Mouse (Mus musculus) embryonic facial prominence, embryonic 14.5 days (tissue): ENCODE data around the gene Ell. TPM values are rescaled to one million over a fixed set of nuclear protein-coding genes. Genes with fewer than 3 reads are reported as not detected.

ENCODE experiments used
- ATAC-seq: fragments of 200-750 bp; cut with Nextera tagmentation; 2 replicates; pipeline ENCODE4 v1.8.0; 2017; ENCODE audit warnings: low read depth, moderate number of reproducible peaks, moderate TSS enrichment
- DNase-seq: peaks from one replicate; pipeline ENCODE4 v3.0.0-alpha.2; 2015; ENCODE audit warnings: low spot score
- H3K27ac ChIP-seq: fragments of 300-500 bp; sonication (generic); replicated peaks from 2 replicates; pipeline ENCODE4 v1.5.1; 2014; ENCODE audit warnings: low read depth, mild to moderate bottlenecking, low read length, moderate library complexity
- H3K27me3 ChIP-seq: fragments of 300-500 bp; sonication (generic); replicated peaks from 2 replicates; pipeline ENCODE4 v1.6.1; 2014; ENCODE audit warnings: low read length; ENCODE audit not compliant: control insufficient read depth, insufficient read depth
- H3K36me3 ChIP-seq: fragments of 300-500 bp; sonication (generic); 2 replicates; pipeline ENCODE4 v1.6.1; 2014; ENCODE audit warnings: low read length, mixed read lengths; ENCODE audit not compliant: control insufficient read depth, insufficient read depth
- H3K4me1 ChIP-seq: fragments of 300-500 bp; sonication (generic); 2 replicates; pipeline ENCODE4 v1.6.1; 2014; ENCODE audit warnings: antibody characterized with exemption, low read length; ENCODE audit not compliant: control insufficient read depth, insufficient read depth
- H3K4me2 ChIP-seq: fragments of 300-500 bp; sonication (generic); 2 replicates; pipeline ENCODE4 v1.6.1; 2014; ENCODE audit warnings: low read depth, mild to moderate bottlenecking, low read length, moderate library complexity, mixed read lengths
- H3K4me3 ChIP-seq: fragments of 300-500 bp; sonication (generic); 2 replicates; pipeline ENCODE4 v1.5.1; 2014; ENCODE audit warnings: low read depth, mild to moderate bottlenecking, low read length
- H3K9ac ChIP-seq: fragments of 300-500 bp; sonication (generic); 2 replicates; pipeline ENCODE4 v1.6.1; 2014; ENCODE audit warnings: low read depth, mild to moderate bottlenecking, low read length, moderate library complexity, mixed read lengths
- H3K9me3 ChIP-seq: fragments of 300-500 bp; sonication (generic); 2 replicates; pipeline ENCODE4 v1.6.1; 2016; ENCODE audit warnings: low read length; ENCODE audit not compliant: control insufficient read depth
- WGBS: fragments of 180-500 bp; shearing (Covaris S2); extraction: QIAGEN DNeasy Blood & Tissue Kit; methylation state at CpG from one replicate; pipeline ENCODE4 v1.1.7; 2014; 5-methylcytosine and 5-hydroxymethylcytosine counted together
- polyA plus RNA-seq: library from polyadenylated mRNA; unstranded; fragments of >200 nt; fragmentation: Nextera tagmentation; extraction: Ambion mirVana; gene quantifications from 2 replicates; pipeline ENCODE4 v1.2.1, GENCODE M21; 2014

Gene Ell
- polyA plus RNA-seq, 1 experiment from 2014 or later, result 17.3 TPM

DNA sequence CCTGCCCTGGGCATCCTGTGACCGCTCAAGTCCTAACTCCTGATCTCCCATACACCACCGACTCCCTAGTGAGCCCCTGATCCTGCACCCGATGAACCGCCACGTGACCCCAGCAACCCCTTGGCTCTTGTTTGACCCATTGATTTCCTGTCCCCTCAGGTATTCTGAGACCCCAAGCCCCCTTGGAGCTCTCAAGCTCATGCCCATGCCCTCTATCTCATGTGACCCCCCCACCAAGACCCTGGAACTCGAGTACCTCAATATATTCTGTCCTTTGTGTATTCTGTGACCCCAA is 68.3 kb downstream of the Ell start:
- Histone ChIP-seq H3K27me3 (no peaks in the 10 kb centered on the region), H3K4me3 (peak overlapping the region; percentile 80), H3K4me1 (peaks cover 21% of the 10 kb centered on the region), H3K9ac (peak overlapping the region; percentile 93), H3K36me3 (peaks cover 3% of the 10 kb centered on the region; the same call in 1 of the 2 replicates), H3K9me3 (no peaks in the 10 kb centered on the region), H3K27ac (0 out of 2 replicates have a peak overlapping the region, but pooled peaks have one; percentile 99), H3K4me2 (peak overlapping the region; percentile 83)
- WGBS, result 20% methylated on average over 6 of the region's 6 CpGs
- DNase-seq (no peak), ATAC-seq (no peak)

DNA sequence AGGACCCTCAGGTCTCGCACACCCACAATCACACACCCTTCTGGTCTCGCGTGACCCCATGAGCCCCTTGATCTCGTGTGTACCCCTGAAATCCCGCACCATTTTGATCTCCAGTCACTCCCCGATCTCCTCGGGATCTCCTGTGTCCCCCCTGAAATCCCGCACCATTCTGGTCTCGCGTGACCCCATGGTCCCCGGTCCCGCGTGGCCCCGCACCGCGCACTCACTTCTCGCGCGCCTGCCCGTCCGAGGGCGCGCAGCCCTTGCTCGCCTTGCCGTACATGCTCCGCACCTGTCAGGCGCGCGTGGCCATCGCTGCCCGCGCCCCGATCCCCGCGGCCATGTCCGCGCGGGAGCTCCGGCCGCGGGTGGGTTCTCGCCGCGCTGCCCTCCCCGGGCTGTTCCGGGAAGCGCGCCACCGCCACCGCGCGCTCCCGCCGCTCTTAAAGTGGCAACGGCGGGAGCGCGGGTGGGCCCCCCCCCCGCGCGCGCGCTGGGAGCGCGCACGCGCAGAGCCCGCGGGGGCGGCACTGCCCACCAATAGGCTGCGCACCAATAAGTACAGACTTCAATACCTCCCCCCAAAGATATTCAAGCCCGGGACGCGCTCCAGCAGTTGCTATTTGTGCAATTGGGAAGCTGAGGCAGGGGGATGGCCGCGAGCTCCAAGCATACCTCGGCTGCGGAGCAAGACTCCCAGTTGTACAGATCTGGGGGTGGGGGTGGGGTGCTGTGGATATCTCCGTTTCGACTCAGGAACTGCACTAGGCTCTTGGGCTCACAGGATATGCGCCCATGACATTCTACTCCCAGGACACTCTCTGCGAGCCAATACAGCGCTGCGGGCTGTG is 68.9 kb downstream of the Ell start:
- Histone ChIP-seq H3K4me2 (peak overlapping the region; percentile 83), H3K4me3 (peak overlapping the region; percentile 80), H3K9ac (peak overlapping the region; percentile 93), H3K9me3 (no peaks in the 10 kb centered on the region), H3K4me1 (peaks cover 21% of the 10 kb centered on the region), H3K36me3 (no peaks in the 10 kb centered on the region), H3K27me3 (no peaks in the 10 kb centered on the region), H3K27ac (peak overlapping the region; percentile 99)
- no peak for ATAC-seq
- WGBS, result 2% methylated on average over 50 of the region's 84 CpGs
- DNase-seq, result peak; percentile 85

- H3K27me3 ChIP-seq, result no peaks in the 10 kb centered on the region
- peaks cover 21% of the 10 kb centered on the region for H3K4me1 ChIP-seq
- WGBS, result 4% methylated on average over 26 of the region's 26 CpGs
- H3K9ac ChIP-seq, result peak within 1 kb of the TSS; percentile 93
- no peaks in the 10 kb centered on the region for H3K9me3 ChIP-seq
- H3K36me3 ChIP-seq, result no peaks in the 10 kb centered on the region
- peak within 1 kb of the TSS; percentile 83 for H3K4me2 ChIP-seq
- no peak for DNase-seq
- peak within 1 kb of the TSS; percentile 99 for H3K27ac ChIP-seq
- H3K4me3 ChIP-seq, result peak within 1 kb of the TSS; percentile 80
- ATAC-seq, result no peak
These were observed 69.6 kb downstream of the Ell start, which contains the start of gene Ssbp4 for GRCm38 (mm10) chr8:70608749-70609367. Ssbp4 (minus strand) TSS chr8:70608872.

- peak overlapping the region; percentile 83 for H3K4me2 ChIP-seq
- ATAC-seq, result peak; percentile 74
- H3K36me3 ChIP-seq, result no peaks in the 10 kb centered on the region
- H3K9me3 ChIP-seq, result no peaks in the 10 kb centered on the region
- WGBS, result 0% methylated on average over 16 of the region's 39 CpGs
- no peaks in the 10 kb centered on the region for H3K27me3 ChIP-seq
- peak; percentile 94 for DNase-seq
- H3K4me1 ChIP-seq, result peaks cover 21% of the 10 kb centered on the region
- peak overlapping the region; percentile 93 for H3K9ac ChIP-seq
- peak overlapping the region; percentile 99 for H3K27ac ChIP-seq
- peak overlapping the region; percentile 80 for H3K4me3 ChIP-seq
These were observed 70.2 kb downstream of the Ell start for GRCm38 (mm10) chr8:70609368-70609848.

- WGBS, result 1% methylated on average over 40 of the region's 45 CpGs
- DNase-seq (peak; percentile 98), ATAC-seq (peak; percentile 74)
- Histone ChIP-seq H3K4me2 (peak overlapping the region; percentile 83), H3K27ac (peak overlapping the region; percentile 99), H3K9me3 (no peaks in the 10 kb centered on the region), H3K9ac (peak overlapping the region; percentile 93), H3K4me3 (peak overlapping the region; percentile 80), H3K36me3 (no peaks in the 10 kb centered on the region), H3K4me1 (peaks cover 21% of the 10 kb centered on the region), H3K27me3 (no peaks in the 10 kb centered on the region)
These were observed 70.9 kb downstream of the Ell start for GRCm38 (mm10) chr8:70609849-70610795.

DNA sequence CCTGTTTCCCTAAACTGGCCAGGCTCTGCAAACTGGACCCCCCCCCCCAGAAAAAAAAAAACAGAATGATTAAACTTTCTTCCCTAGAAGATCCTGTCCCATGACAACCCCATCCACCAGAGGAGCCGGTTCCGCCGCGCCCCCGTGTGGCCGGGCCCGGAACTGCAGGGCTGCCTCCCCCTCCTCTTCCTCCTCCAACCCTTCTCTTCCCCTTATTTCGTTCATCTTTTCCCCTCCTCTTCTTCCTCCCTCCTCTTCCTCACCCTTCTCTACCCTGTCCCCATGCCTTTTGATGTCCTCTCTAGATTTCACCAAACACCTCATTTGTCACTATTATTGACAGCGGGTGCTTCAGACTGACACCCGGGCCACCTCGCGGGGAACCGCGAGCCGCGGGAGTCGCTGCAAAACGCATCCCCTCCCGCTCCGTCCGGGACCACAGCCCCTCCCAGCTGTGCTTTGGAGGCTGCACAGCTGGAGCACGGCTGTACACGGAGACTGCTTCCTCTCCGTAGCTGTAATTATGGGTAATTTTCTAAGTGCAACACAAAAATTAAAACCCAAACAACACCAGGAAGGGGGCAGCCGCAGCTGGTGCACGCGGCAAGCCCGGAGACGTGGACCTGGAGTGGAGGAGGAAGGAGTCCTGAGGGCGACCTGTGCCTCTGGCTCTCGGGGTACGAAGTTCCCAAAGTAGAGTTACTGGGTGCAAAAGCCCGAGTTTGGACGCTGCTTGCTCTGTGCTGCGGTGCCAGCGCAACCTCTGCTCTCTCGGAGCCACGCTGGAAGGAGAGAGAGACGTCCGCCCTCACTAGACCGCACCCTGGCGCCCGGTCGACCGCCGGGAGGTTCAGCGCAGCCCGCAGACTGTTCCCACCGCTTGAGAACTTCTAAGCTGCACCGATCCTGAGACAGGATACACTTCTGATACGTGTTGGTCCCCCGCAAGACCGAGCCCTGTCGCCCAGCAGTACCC is 71.8 kb downstream of the Ell start:
- under 1% methylated on average over 42 of the region's 54 CpGs for WGBS
- peaks cover 21% of the 10 kb centered on the region for H3K4me1 ChIP-seq
- ATAC-seq, result peak; percentile 3

GRCm38 (mm10) chr8:70611849-70612248 is 72.6 kb downstream of the Ell start:
- Histone ChIP-seq H3K4me1 (peaks cover 21% of the 10 kb centered on the region), H3K27me3 (no peaks in the 10 kb centered on the region), H3K4me3 (peak overlapping the region; percentile 80), H3K9ac (peak overlapping the region; percentile 64), H3K27ac (peak overlapping the region; percentile 99), H3K36me3 (no peaks in the 10 kb centered on the region), H3K9me3 (no peaks in the 10 kb centered on the region), H3K4me2 (peak overlapping the region; percentile 83)
- ATAC-seq, result no peak
- WGBS, result 0% methylated on average over 6 of the region's 6 CpGs
- DNase-seq, result peak; percentile 78

More for the DNA sequence above, 71.8 kb downstream of the Ell start:
- no peaks in the 10 kb centered on the region for H3K27me3 ChIP-seq
- H3K4me3 ChIP-seq, result peak overlapping the region; percentile 80
- no peaks in the 10 kb centered on the region for H3K9me3 ChIP-seq
- peak overlapping the region; percentile 83 for H3K4me2 ChIP-seq
- H3K9ac ChIP-seq, result peak overlapping the region; percentile 64
- no peaks in the 10 kb centered on the region for H3K36me3 ChIP-seq
- H3K27ac ChIP-seq, result peak overlapping the region; percentile 99
- DNase-seq, result no peak
